In the genomic region with DNA sequence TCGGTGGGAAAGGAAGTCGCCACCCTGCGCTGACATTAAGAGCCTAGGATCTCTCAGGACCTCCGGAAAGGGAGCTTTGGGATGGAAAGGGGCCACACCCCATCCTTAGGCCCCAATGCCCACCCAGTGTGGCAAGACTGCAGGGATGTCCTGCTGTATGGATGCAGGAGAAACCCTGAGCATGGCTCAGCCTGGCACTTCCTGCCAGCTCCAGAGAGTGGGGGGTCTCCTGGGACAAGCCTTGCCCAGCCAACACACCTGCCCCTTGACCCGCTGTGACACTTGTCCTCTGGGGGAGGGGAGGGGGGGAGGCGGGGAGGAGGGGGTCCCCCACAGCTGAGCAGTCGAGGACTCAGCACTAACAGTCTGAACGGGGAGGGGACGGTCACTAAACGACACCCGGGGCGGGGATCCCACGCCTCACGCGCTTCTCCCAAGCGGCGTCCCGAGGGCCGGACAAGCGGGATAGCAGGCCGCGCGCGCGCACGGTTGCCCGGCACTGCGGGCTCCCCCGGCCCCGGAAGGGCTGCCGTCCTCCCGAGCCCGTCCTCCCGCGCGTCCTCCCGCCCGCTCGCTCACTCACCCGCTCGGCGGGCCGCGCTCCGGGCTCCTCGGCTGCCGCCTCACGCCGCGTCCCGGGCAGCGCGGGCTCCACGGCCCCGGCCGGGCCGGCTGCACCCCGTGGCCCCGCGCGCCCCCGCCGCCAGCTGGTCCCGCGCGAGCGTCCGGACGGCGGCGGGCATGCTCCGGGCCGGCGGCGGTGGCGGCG, we compare ENCODE assay signal across 8 mouse cellular contexts. TPM values are rescaled to one million over a fixed set of nuclear protein-coding genes. Genes with fewer than 3 reads are reported as not detected.
DNase-seq lines count a peak whose midpoint lies in the region; ATAC-seq and TF ChIP-seq lines count a peak whose summit lies in the region.

No protein-coding gene starts in this region.

- H3K4me3 ChIP-seq in G1E (ENCODE audit: low read depth, low read length), result peak overlapping the region; percentile 78
- peak overlapping the region; percentile 62 for H3K4me3 ChIP-seq in embryonic facial prominence, embryonic 15.5 days (replicated peaks)
- peak overlapping the region; percentile 78 for H3K4me3 ChIP-seq in heart, embryonic 16.5 days (ENCODE audit: low read length)

- peaks cover 64% of the 10 kb centered on the region for H3K36me3 ChIP-seq in G1E (replicated peaks)
- H3K36me3 ChIP-seq in embryonic facial prominence, embryonic 15.5 days, result peaks cover 6% of the 10 kb centered on the region
- peaks cover 20% of the 10 kb centered on the region for H3K36me3 ChIP-seq in heart, embryonic 16.5 days (ENCODE audit: control insufficient read depth, insufficient read depth)

- no peak for TF ChIP-seq CTCF in G1E (IDR thresholded peaks at IDR 0.05; ENCODE audit: low read depth, low read length)

- peak overlapping the region; percentile 85 for H3K4me2 ChIP-seq in embryonic facial prominence, embryonic 15.5 days (replicated peaks)
- peak overlapping the region; percentile 70 for H3K4me2 ChIP-seq in heart, embryonic 16.5 days (ENCODE audit: low read depth, low read length)

- H3K27ac ChIP-seq in embryonic facial prominence, embryonic 15.5 days (replicated peaks), result peak overlapping the region; percentile 79
- peak overlapping the region; percentile 94 for H3K27ac ChIP-seq in heart, embryonic 16.5 days (ENCODE audit: low read length)

- no peaks in the 10 kb centered on the region for H3K9me3 ChIP-seq in G1E (replicated peaks)
- no peaks in the 10 kb centered on the region for H3K9me3 ChIP-seq in embryonic facial prominence, embryonic 15.5 days (replicated peaks)
- H3K9me3 ChIP-seq in heart, embryonic 16.5 days (replicated peaks; ENCODE audit: control insufficient read depth, low read length), result no peaks in the 10 kb centered on the region

- no peak for ATAC-seq in G1E (ENCODE audit: extremely low read depth, insufficient number of reproducible peaks, low FRiP score, poor library complexity, severe bottlenecking)
- peak; percentile 40 for ATAC-seq in embryonic facial prominence, embryonic 15.5 days (ENCODE audit: insufficient number of reproducible peaks, low FRiP score, low TSS enrichment, low read depth)
- peak; percentile 35 for ATAC-seq in heart, embryonic 16.5 days (replicated peaks; ENCODE audit: extremely low read depth, insufficient read depth, low FRiP score)

- under 1% methylated on average over 70 of the region's 77 CpGs for WGBS in embryonic facial prominence, embryonic 15.5 days
- 1% methylated on average over 77 of the region's 77 CpGs for WGBS in heart, embryonic 16.5 days

- H3K9ac ChIP-seq in embryonic facial prominence, embryonic 15.5 days, result peak overlapping the region; percentile 65
- peak overlapping the region; percentile 96 for H3K9ac ChIP-seq in heart, embryonic 16.5 days (ENCODE audit: low read length)

- H3K4me1 ChIP-seq in G1E (ENCODE audit: insufficient read depth, low read depth, low read length), result peaks cover 22% of the 10 kb centered on the region
- peaks cover 26% of the 10 kb centered on the region for H3K4me1 ChIP-seq in embryonic facial prominence, embryonic 15.5 days
- peaks cover 23% of the 10 kb centered on the region for H3K4me1 ChIP-seq in heart, embryonic 16.5 days (ENCODE audit: control insufficient read depth, insufficient read depth, low read length)

- H3K27me3 ChIP-seq in G1E (ENCODE audit: insufficient read depth, low read length), result no peaks in the 10 kb centered on the region
- H3K27me3 ChIP-seq in embryonic facial prominence, embryonic 15.5 days, result no peaks in the 10 kb centered on the region
- no peaks in the 10 kb centered on the region for H3K27me3 ChIP-seq in heart, embryonic 16.5 days (ENCODE audit: control insufficient read depth, insufficient read depth, low read length)

- peak; percentile 53 for DNase-seq in G1E (ENCODE audit: low spot score)
- DNase-seq in adrenal gland, postnatal 25 days, result peak; percentile 73
- peak; percentile 71 for DNase-seq in kidney, postnatal 14 days
- peak; percentile 69 to 78 for DNase-seq in lung, postnatal 4 days
- DNase-seq in spleen, postnatal 36 days (ENCODE audit: low spot score in 2 of 2), result peak; percentile 40 to 52
- DNase-seq in layer of hippocampus, adult 9-10 months (ENCODE audit: low spot score), result no peak

RNA-seq across cellular contexts. Expression of a gene that starts 0.5 kb away (rescaled TPM):
- 35.6 and 37.6 TPM in 2 replicates for total RNA-seq in G1E (2014; fragmentation: Nextera tagmentation)
- total RNA-seq in G1E (2017), result 9.0 and 9.2 TPM in 2 replicates
- polyA plus RNA-seq in G1E (2012), result 24.1 and 25.2 TPM in 2 replicates
- 62.5 and 83.8 TPM in 2 replicates for total RNA-seq in adrenal gland, postnatal 25 days (2021)
- polyA plus RNA-seq in embryonic facial prominence, embryonic 15.5 days (2015; fragmentation: Nextera tagmentation; extraction: Ambion mirVana), result 5.0 and 5.9 TPM in 2 replicates
- polyA plus RNA-seq in heart, embryonic 16.5 days (2015; fragmentation: Nextera tagmentation; extraction: Ambion mirVana), result 6.9 and 7.3 TPM in 2 replicates
